Mouse (Mus musculus): ENCODE measurements around the gene Zc2hc1b.

GRCm38 (mm10) chr10:13108847-13109246 is 69.0 kb downstream of the Zc2hc1b start:
- TF ChIP-seq CTCF (IDR thresholded peaks at IDR 0.05; ENCODE audit: low read depth) (no peak), EP300 (IDR thresholded peaks at IDR 0.05; ENCODE audit: low read depth) (no peak)

All from liver, postnatal 0 days (tissue).